Comparison of ENCODE assay signal across 11 mouse cellular contexts in genomic region chr1:72602186-72602585, GRCm38 (mm10).
"Had no signal": no experiment of that assay in that cellular context is flagged by ENCODE, and none has a peak within 500 bp of the region (broad histone marks: within the 10 kb centered on the region; RNA-seq: fewer than 3 reads in every experiment).

No protein-coding gene starts in this region.

- H3K4me1 ChIP-seq: limb, embryonic 12.5 days; midbrain, embryonic 10.5 days had no signal

- H3K9me3 ChIP-seq: limb, embryonic 12.5 days; midbrain, embryonic 10.5 days; neural tube, embryonic 12.5 days had no signal

- H3K27ac ChIP-seq: layer of hippocampus, adult 2 months; limb, embryonic 12.5 days; liver, embryonic 14.5 days; midbrain, embryonic 10.5 days; neural tube, embryonic 12.5 days; stomach, postnatal 0 days had no signal

- H3K27me3 ChIP-seq: limb, embryonic 12.5 days; neural tube, embryonic 12.5 days had no signal

- H3K4me2 ChIP-seq: limb, embryonic 12.5 days; neural tube, embryonic 12.5 days had no signal

- H3K9ac ChIP-seq: limb, embryonic 12.5 days; liver, embryonic 14.5 days; neural tube, embryonic 12.5 days had no signal

- H3K4me3 ChIP-seq: layer of hippocampus, adult 2 months; limb, embryonic 12.5 days; midbrain, embryonic 10.5 days; neural tube, embryonic 12.5 days had no signal

- DNase-seq: kidney, postnatal 10 days; kidney, postnatal 4 days; lung, adult 18-20 months; lung, postnatal 4 days; thymus, postnatal 4 days had no signal
